Mouse (Mus musculus): ENCODE measurements at regions not wholly inside any gene's neighbourhood (a gene's known extent, or its start where the extent isn't known, plus 50 kb on each side); places are given as distances from the start of the nearest gene placed in this dataset.

GRCm38 (mm10) chr15:64520568-64520967 is 296.9 kb upstream of the Gm21798 start:
- DNase-seq (ENCODE audit: low read depth) = peak; percentile 58

DNA sequence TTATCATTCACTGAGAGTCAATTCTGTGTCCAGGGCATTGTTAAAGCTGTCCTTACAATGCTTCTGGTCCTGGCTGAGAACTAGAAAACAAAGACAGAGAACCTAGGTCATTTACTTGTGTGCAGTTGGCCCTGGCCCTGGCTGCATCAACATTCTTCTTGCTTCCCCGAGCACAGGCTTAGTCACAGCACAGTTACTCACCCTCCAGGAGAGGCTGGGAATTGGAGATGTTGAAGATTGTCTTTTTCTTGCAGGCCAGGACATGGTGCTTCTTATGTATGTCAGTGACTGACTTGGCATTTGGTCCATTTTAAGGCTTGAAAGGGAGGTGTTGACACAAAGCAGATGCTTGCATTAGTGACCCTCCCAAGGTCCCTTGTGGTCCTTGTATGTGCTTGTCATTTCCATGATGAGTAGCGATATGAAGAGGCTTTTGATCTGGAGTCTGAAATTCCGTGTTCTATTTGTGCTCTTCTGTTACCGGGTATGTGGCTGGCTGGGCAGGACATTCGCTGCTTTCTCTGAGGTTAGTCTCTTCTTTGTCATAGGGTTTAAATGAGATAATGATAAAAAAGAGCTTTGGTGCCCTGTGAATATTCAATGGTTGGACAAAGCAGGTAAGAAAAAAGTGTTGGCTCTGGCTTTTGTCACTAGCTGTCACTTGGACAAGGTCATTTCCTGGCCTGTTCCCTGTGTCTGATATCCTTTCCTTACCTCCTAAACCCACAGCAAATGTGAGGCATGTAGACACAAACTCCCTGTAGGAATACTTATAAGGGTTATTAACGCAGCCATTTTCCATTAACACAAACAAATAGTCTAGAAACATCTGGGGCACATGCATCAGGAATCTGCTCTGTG is 285.0 kb upstream of the Gm21798 start:
- DNase-seq (ENCODE audit: low read depth) = peak; percentile 65

DNA sequence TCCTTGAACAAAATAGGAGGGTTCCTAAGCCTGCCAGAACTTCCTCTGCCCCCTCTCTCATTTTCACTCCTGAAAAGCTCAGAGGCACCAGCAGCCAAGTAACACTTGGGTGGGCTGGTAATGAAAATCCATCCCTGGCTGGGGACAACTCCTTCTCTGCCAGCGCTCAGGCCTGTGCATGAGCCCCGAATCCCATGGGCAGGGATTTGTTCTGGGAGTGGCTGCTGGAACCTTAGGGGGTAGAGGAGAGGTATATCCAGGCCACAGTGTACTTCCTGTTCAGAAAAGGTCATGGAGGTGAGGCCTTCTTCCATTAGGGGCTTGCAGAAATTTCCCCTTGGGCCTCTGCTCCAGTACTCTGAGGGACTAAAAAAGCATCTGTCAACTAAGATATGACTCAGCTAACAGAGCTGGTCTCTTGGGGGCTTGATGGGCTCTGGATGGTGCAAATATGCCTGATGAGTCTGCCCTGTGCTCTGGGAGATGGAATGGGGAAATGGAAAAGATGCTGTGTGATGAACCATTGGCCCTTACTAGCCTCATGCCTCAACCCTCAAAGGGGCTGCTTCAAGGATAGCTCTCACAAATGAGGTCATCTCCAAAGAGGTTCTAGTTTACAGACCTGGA is 284.2 kb upstream of the Gm21798 start:
- DNase-seq (ENCODE audit: low read depth) = peak; percentile 54

DNA sequence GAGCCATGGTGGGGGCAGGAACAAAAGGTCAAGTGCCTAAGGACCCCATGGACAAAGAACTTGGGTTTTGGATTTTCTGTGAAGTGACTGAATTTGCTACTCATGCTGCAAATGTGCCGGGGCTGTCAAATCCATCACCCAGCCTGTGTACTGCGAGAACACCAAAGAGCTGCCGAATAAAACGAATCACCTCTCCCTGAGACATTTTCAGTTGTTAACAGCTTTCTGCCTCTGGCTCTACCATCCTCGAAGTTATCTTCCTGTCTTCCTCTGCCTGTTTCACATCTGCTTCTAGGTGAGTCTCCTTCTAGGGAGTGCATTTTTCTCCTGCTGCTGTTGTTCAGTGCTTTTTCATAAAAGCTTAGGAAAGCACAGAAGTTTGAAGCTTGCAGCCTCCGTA is 283.3 kb upstream of the Gm21798 start:
- DNase-seq (ENCODE audit: low read depth) = peak; percentile 40

- peak; percentile 65 for DNase-seq (ENCODE audit: low read depth)
Observed at GRCm38 (mm10) chr15:64535160-64535559, 282.3 kb upstream of the Gm21798 start.

- DNase-seq (ENCODE audit: low read depth) = no peak
Observed at GRCm38 (mm10) chr15:64541395-64541794, 276.1 kb upstream of the Gm21798 start.

DNA sequence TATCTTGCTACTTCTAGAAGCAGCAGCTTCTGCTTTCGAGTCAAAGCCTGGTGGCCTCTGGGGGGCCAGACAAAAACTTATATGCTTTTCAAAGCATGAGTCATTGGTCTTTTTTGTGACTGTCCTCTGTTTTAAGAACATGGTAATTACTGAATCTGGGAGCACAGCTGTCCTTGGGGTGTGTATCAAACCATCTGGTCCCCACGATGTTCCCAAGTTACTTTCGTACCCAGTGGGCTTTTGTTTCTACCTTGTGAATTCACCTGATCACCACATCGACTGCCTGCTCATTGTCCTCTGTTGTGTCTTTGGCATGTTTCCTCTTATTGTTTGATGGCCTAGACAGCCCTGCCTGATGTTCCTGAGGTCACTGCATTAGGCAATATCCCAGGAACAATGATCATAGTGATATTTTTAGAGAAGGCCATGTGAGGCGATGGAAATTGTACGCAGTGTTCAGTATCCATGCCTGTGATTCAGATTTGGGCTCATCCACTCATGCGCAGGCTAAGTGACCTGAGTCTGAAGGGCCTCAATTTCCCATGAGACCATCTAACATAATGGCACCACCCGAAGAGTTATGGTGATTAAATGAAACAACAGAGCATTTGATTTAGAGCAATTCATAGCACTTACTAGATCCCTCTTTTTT is 275.1 kb upstream of the Gm21798 start:
- no peak for DNase-seq (ENCODE audit: low read depth)

GRCm38 (mm10) chr15:64542908-64543307 is 274.6 kb upstream of the Gm21798 start:
- DNase-seq (ENCODE audit: low read depth) = no peak

DNA sequence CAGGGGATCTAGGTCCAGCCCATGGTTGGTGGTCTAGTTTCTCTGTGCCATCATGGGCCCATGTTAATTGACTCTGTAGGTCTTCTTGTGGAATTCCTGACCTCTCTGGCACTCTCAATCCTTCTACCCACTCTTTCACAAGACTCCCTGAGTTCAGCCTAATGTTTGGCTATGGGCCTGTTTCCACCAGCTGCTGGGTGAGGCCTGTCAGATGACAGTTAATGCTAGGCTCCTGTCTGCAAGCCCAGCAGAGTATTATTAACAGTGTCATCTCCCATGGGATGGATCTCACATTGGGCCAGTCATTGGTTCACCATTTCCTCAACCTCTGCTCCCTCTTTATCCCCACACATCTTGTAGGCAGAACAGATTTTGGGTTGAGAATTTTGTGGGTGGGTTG is 271.5 kb upstream of the Gm21798 start:
- DNase-seq (ENCODE audit: low read depth) = peak; percentile 60

- DNase-seq (ENCODE audit: low read depth) = peak; percentile 13
Observed at GRCm38 (mm10) chr15:64557540-64557939, 260.0 kb upstream of the Gm21798 start.

DNA sequence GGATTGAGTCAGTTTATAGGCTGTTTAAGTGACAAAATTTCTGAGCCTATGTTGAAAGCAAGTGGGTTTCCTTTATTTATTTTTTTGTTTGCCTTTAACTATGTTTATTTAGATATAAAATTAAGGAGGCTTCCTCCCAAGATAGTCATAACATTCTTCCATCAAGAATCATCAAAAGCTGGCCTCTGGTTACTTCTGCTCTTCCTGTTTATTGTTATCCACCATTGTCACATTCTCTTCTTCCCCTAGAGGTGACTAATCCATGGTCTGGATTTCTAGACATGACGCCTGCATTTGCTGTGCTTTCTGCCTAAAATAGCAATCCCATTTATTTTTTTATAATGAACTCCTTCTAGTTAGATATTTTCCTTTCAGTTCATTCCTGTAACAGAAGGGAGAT is 259.3 kb upstream of the Gm21798 start:
- DNase-seq (ENCODE audit: low read depth) = peak; percentile 10

DNA sequence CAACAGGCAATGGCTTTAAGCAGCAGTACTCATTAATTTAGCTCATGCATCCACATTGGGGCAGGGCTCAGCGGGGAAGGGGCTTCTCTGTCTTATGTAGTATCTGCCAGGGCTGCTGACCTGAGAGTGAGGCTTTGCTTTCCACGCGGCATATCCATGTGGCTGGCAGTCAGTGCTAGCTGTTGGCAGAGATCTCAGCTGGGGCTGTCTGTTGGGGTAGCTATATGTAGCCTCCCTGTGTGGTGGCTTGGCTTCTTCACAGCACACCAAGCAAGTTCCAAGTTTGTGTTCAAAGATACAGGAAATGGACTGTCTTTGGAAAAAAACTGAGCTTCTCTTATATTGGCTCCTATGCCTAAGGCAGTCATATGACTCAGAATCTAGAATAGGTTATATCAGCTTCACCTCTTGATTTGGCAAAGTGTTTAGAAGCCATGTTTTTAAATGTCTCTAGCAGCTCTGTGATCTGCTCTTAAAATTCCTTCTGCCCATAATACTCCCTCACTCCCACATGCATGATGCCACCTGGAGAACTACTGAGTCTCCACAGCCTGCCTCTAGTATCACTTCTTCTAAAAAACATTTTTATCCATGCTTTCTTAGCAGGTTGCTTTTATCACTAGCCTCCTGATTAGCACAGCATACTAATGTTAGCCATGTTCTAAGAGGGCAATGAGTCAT is 254.9 kb upstream of the Gm21798 start:
- DNase-seq (ENCODE audit: low read depth) = peak; percentile 25

- DNase-seq (ENCODE audit: low read depth) = no peak
Observed at GRCm38 (mm10) chr15:64564703-64565102, 252.8 kb upstream of the Gm21798 start.

- no peak for DNase-seq (ENCODE audit: low read depth)
Observed at GRCm38 (mm10) chr15:64576891-64577535, 240.5 kb upstream of the Gm21798 start.

- no peak for DNase-seq (ENCODE audit: low read depth)
Observed at GRCm38 (mm10) chr15:64578991-64579390, 238.5 kb upstream of the Gm21798 start.

GRCm38 (mm10) chr15:64580481-64580880 is 237.0 kb upstream of the Gm21798 start:
- no peak for DNase-seq (ENCODE audit: low read depth)

DNA sequence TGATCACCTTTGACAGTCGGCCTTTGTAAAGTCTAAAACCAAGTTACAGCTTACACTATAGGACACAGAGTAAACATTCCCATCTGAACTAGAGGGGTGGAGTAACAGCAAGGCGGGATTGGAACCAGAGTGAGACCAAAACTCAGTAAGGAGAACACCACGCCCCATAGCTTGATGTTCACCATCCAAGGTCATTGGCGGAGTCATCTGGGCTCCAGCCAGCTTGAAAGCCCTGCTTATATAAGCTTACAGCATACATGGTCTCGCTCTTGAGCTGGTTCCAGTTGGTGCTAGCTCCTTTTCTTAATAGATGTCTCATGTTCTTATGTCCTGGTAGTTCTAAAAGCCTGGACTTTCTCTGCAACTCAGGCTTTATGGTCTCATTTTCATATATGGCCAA is 236.4 kb upstream of the Gm21798 start:
- peak; percentile 48 for DNase-seq (ENCODE audit: low read depth)

DNA sequence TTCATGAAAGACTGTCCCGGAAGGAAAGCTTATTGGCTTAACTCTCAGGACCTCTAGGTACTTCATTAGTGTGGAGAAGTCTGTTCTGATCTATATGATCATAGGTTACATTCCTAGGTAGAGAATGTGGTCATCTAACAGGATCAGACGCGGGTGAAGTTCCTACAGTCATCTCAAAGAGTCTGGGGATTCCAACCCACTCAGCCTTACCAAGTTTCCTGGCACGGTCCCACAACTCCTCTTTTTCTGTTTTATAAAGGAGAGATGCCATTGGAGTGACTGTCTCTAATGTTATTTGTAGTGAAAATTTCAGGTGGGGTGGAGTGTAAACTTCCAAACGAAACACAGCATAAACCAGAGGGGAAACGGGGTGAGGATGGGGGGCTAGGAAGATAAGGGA is 233.4 kb upstream of the Gm21798 start:
- DNase-seq (ENCODE audit: low read depth) = peak; percentile 24

GRCm38 (mm10) chr15:64586776-64587175 is 230.7 kb upstream of the Gm21798 start:
- DNase-seq (ENCODE audit: low read depth) = no peak

- peak; percentile 28 for DNase-seq (ENCODE audit: low read depth)
Observed at GRCm38 (mm10) chr15:64590092-64590881, 227.2 kb upstream of the Gm21798 start.

DNA sequence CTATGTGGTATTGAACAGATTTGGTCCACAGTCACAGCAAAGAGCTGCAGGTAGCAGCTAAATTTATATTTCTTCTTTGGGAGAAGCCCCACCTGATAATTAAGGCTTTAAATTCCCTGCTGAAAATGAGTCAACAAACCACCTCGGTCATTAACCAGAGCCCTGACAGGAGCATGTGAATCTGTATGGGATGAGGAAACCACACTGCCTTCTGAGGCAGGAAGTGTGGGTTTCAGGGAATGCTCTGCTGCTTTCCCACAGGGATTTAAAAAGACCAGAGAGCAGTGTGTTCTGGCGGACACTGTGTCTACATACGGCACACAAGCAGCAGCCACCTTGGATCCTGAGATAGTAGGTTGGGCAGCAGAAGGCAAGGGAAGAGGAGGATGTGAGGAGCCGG is 204.0 kb upstream of the Gm21798 start:
- peak; percentile 32 for DNase-seq (ENCODE audit: low read depth)

All from NIH3T3 (cell line).